Mouse (Mus musculus): ENCODE results near the gene Mpped1. TPM values are rescaled to one million over a fixed set of nuclear protein-coding genes. Genes with fewer than 3 reads are reported as not detected.

The Mpped1 gene
- polyA plus RNA-seq, 1 experiment from 2014 or later = 33.4 TPM

- peaks cover 67% of the 10 kb centered on the region for H3K36me3 ChIP-seq (replicated peaks)
- H3K4me3 ChIP-seq = no peak overlapping the region
- no peaks in the 10 kb centered on the region for H3K4me1 ChIP-seq
- DNase-seq (ENCODE audit: extremely low spot score, low spot score) = no peak
- no peak overlapping the region for H3K27ac ChIP-seq
- peaks cover 14% of the 10 kb centered on the region; the same call in 1 of the 2 replicates for H3K9me3 ChIP-seq
- H3K27me3 ChIP-seq (ENCODE audit: poor library complexity, severe bottlenecking) = no peaks in the 10 kb centered on the region
- WGBS = 88% methylated on average over 6 of the region's 6 CpGs
Measured at GRCm38 (mm10) chr15:83814106-83814505, 34.8 kb downstream of the Mpped1 start.

GRCm38 (mm10) chr15:83828011-83828410 lies 48.7 kb downstream of the Mpped1 start:
- peaks cover 2% of the 10 kb centered on the region; the same call in 1 of the 2 replicates for H3K9me3 ChIP-seq
- no peaks in the 10 kb centered on the region for H3K27me3 ChIP-seq (ENCODE audit: poor library complexity, severe bottlenecking)
- H3K4me1 ChIP-seq = no peaks in the 10 kb centered on the region
- no peak for DNase-seq (ENCODE audit: extremely low spot score, low spot score)
- H3K27ac ChIP-seq = no peak overlapping the region
- peaks cover 50% of the 10 kb centered on the region for H3K36me3 ChIP-seq (replicated peaks)
- WGBS = 87% methylated on average over 8 of the region's 8 CpGs
- no peak overlapping the region for H3K4me3 ChIP-seq

GRCm38 (mm10) chr15:83829226-83829625 lies 50.0 kb downstream of the Mpped1 start:
- no peak overlapping the region for H3K4me3 ChIP-seq
- H3K4me1 ChIP-seq = no peaks in the 10 kb centered on the region
- 92% methylated on average over 13 of the region's 13 CpGs for WGBS
- H3K27me3 ChIP-seq (ENCODE audit: poor library complexity, severe bottlenecking) = no peaks in the 10 kb centered on the region
- peaks cover 53% of the 10 kb centered on the region for H3K36me3 ChIP-seq (replicated peaks)
- DNase-seq (ENCODE audit: extremely low spot score, low spot score) = no peak
- H3K9me3 ChIP-seq = peaks cover 9% of the 10 kb centered on the region; the same call in 1 of the 2 replicates
- no peak overlapping the region for H3K27ac ChIP-seq

- no peak overlapping the region for H3K27ac ChIP-seq
- H3K9me3 ChIP-seq = peaks cover 9% of the 10 kb centered on the region; the same call in 1 of the 2 replicates
- H3K27me3 ChIP-seq (ENCODE audit: poor library complexity, severe bottlenecking) = no peaks in the 10 kb centered on the region
- H3K36me3 ChIP-seq (replicated peaks) = peaks cover 78% of the 10 kb centered on the region
- DNase-seq (ENCODE audit: extremely low spot score, low spot score) = no peak
- H3K4me1 ChIP-seq = no peaks in the 10 kb centered on the region
- H3K4me3 ChIP-seq = no peak overlapping the region
- WGBS = 70% methylated on average over 6 of the region's 6 CpGs
Measured at GRCm38 (mm10) chr15:83832265-83832664, 53.0 kb downstream of the Mpped1 start.

- Histone ChIP-seq H3K4me1 (peaks cover 48% of the 10 kb centered on the region), H3K27me3 (ENCODE audit: poor library complexity, severe bottlenecking) (peaks cover 32% of the 10 kb centered on the region), H3K4me3 (no peak overlapping the region), H3K36me3 (replicated peaks) (peaks cover 28% of the 10 kb centered on the region), H3K9me3 (no peaks in the 10 kb centered on the region), H3K27ac (no peak overlapping the region)
- DNase-seq (ENCODE audit: extremely low spot score, low spot score) = no peak
- WGBS = 84% methylated on average over 10 of the region's 10 CpGs
Measured at GRCm38 (mm10) chr15:83840950-83841719, 61.9 kb downstream of the Mpped1 start.

GRCm38 (mm10) chr15:83842419-83842818 lies 63.2 kb downstream of the Mpped1 start:
- H3K36me3 ChIP-seq (replicated peaks) = peaks cover 16% of the 10 kb centered on the region
- no peak for DNase-seq (ENCODE audit: extremely low spot score, low spot score)
- H3K4me1 ChIP-seq = peaks cover 60% of the 10 kb centered on the region
- H3K4me3 ChIP-seq = no peak overlapping the region
- 79% methylated on average over 12 of the region's 12 CpGs for WGBS
- H3K9me3 ChIP-seq = no peaks in the 10 kb centered on the region
- peaks cover 32% of the 10 kb centered on the region for H3K27me3 ChIP-seq (ENCODE audit: poor library complexity, severe bottlenecking)
- 0 out of 2 replicates have a peak overlapping the region, but pooled peaks have one; percentile 7 for H3K27ac ChIP-seq

GRCm38 (mm10) chr15:83842915-83843789 lies 63.9 kb downstream of the Mpped1 start:
- peak overlapping the region; percentile 49; the same call in 1 of the 2 replicates for H3K27ac ChIP-seq
- no peak overlapping the region for H3K4me3 ChIP-seq
- peaks cover 32% of the 10 kb centered on the region for H3K27me3 ChIP-seq (ENCODE audit: poor library complexity, severe bottlenecking)
- 30% methylated on average over 21 of the region's 22 CpGs for WGBS
- no peaks in the 10 kb centered on the region for H3K9me3 ChIP-seq
- DNase-seq (ENCODE audit: extremely low spot score, low spot score) = peak; percentile 20
- H3K4me1 ChIP-seq = peaks cover 68% of the 10 kb centered on the region
- H3K36me3 ChIP-seq (replicated peaks) = peaks cover 13% of the 10 kb centered on the region

GRCm38 (mm10) chr15:83845734-83846133 lies 66.5 kb downstream of the Mpped1 start:
- peaks cover 10% of the 10 kb centered on the region; the same call in 1 of the 2 replicates for H3K36me3 ChIP-seq (replicated peaks)
- H3K4me1 ChIP-seq = peaks cover 60% of the 10 kb centered on the region
- H3K9me3 ChIP-seq = no peaks in the 10 kb centered on the region
- no peak overlapping the region for H3K4me3 ChIP-seq
- 65% methylated on average over 11 of the region's 11 CpGs for WGBS
- peaks cover 32% of the 10 kb centered on the region for H3K27me3 ChIP-seq (ENCODE audit: poor library complexity, severe bottlenecking)
- H3K27ac ChIP-seq = peak overlapping the region; percentile 31
- DNase-seq (ENCODE audit: extremely low spot score, low spot score) = no peak

GRCm38 (mm10) chr15:83846592-83846991 lies 67.3 kb downstream of the Mpped1 start:
- DNase-seq (ENCODE audit: extremely low spot score, low spot score) = no peak
- WGBS = 38% methylated on average over 8 of the region's 8 CpGs
- H3K4me1 ChIP-seq = peaks cover 60% of the 10 kb centered on the region
- no peak overlapping the region for H3K4me3 ChIP-seq
- H3K9me3 ChIP-seq = no peaks in the 10 kb centered on the region
- peaks cover 24% of the 10 kb centered on the region for H3K27me3 ChIP-seq (ENCODE audit: poor library complexity, severe bottlenecking)
- peaks cover 11% of the 10 kb centered on the region; the same call in 1 of the 2 replicates for H3K36me3 ChIP-seq (replicated peaks)
- H3K27ac ChIP-seq = peak overlapping the region; percentile 31

- peak overlapping the region; percentile 31 for H3K27ac ChIP-seq
- no peak overlapping the region for H3K4me3 ChIP-seq
- H3K36me3 ChIP-seq (replicated peaks) = peaks cover 16% of the 10 kb centered on the region
- WGBS = 76% methylated on average over 4 of the region's 4 CpGs
- H3K4me1 ChIP-seq = peaks cover 56% of the 10 kb centered on the region
- no peak for DNase-seq (ENCODE audit: extremely low spot score, low spot score)
- H3K27me3 ChIP-seq (ENCODE audit: poor library complexity, severe bottlenecking) = peaks cover 15% of the 10 kb centered on the region
- H3K9me3 ChIP-seq = no peaks in the 10 kb centered on the region
Measured at GRCm38 (mm10) chr15:83847512-83847911, 68.2 kb downstream of the Mpped1 start.

- 86% methylated on average over 9 of the region's 9 CpGs for WGBS
- Histone ChIP-seq H3K9me3 (no peaks in the 10 kb centered on the region), H3K36me3 (replicated peaks) (peaks cover 23% of the 10 kb centered on the region), H3K27me3 (ENCODE audit: poor library complexity, severe bottlenecking) (peaks cover 10% of the 10 kb centered on the region), H3K27ac (no peak overlapping the region), H3K4me1 (peaks cover 50% of the 10 kb centered on the region), H3K4me3 (no peak overlapping the region)
- no peak for DNase-seq (ENCODE audit: extremely low spot score, low spot score)
Measured at GRCm38 (mm10) chr15:83848193-83848592, 68.9 kb downstream of the Mpped1 start.

- H3K4me3 ChIP-seq = no peak overlapping the region
- H3K4me1 ChIP-seq = no peaks in the 10 kb centered on the region
- 86% methylated on average over 5 of the region's 5 CpGs for WGBS
- DNase-seq (ENCODE audit: extremely low spot score, low spot score) = no peak
- peaks cover 73% of the 10 kb centered on the region for H3K36me3 ChIP-seq (replicated peaks)
- no peaks in the 10 kb centered on the region for H3K9me3 ChIP-seq
- H3K27ac ChIP-seq = no peak overlapping the region
- no peaks in the 10 kb centered on the region for H3K27me3 ChIP-seq (ENCODE audit: poor library complexity, severe bottlenecking)
Measured at GRCm38 (mm10) chr15:83853400-83853811, 74.1 kb downstream of the Mpped1 start.
